ENCODE assay signal across 17 mouse cellular contexts in genomic region chr8:29531565-29531964, GRCm38 (mm10).
"Had no signal": no experiment of that assay in that cellular context is flagged by ENCODE, and none has a peak within 500 bp of the region (broad histone marks: within the 10 kb centered on the region; RNA-seq: fewer than 3 reads in every experiment).

No protein-coding gene starts in this region.

- H3K4me1 ChIP-seq: intestine, embryonic 15.5 days; midbrain, embryonic 12.5 days; midbrain, embryonic 15.5 days; neural tube, embryonic 12.5 days; stomach, embryonic 15.5 days had no signal

- H3K27ac ChIP-seq: intestine, embryonic 15.5 days; kidney, postnatal 0 days; left cerebral cortex, adult 2 months; liver, embryonic 14.5 days; macrophage; midbrain, embryonic 12.5 days; midbrain, embryonic 15.5 days; neural tube, embryonic 12.5 days; stomach, embryonic 15.5 days had no signal

- DNase-seq: layer of hippocampus, postnatal 36 days; liver, postnatal 0 days; lung, embryonic 14.5 days; retina, postnatal 1 day; right cerebral cortex, postnatal 25 days; spleen, adult 18-20 months; thymus, postnatal 25 days had no signal

- H3K4me3 ChIP-seq: intestine, embryonic 15.5 days; left cerebral cortex, adult 2 months; midbrain, embryonic 12.5 days; midbrain, embryonic 15.5 days; neural tube, embryonic 12.5 days; stomach, embryonic 15.5 days had no signal

- H3K9ac ChIP-seq: intestine, embryonic 15.5 days; liver, embryonic 14.5 days; liver, postnatal 0 days; lung, embryonic 14.5 days; midbrain, embryonic 12.5 days; midbrain, embryonic 15.5 days; neural tube, embryonic 12.5 days; stomach, embryonic 15.5 days had no signal

- H3K36me3 ChIP-seq: intestine, embryonic 15.5 days; midbrain, embryonic 12.5 days; midbrain, embryonic 15.5 days; neural tube, embryonic 12.5 days; stomach, embryonic 15.5 days had no signal

- ATAC-seq: intestine, embryonic 15.5 days; liver, postnatal 0 days; lung, postnatal 0 days; midbrain, embryonic 15.5 days had no signal

- H3K9me3 ChIP-seq: intestine, embryonic 15.5 days; midbrain, embryonic 12.5 days; midbrain, embryonic 15.5 days; neural tube, embryonic 12.5 days; stomach, embryonic 15.5 days had no signal

- H3K4me2 ChIP-seq: intestine, embryonic 15.5 days; lung, embryonic 14.5 days; midbrain, embryonic 12.5 days; midbrain, embryonic 15.5 days; neural tube, embryonic 12.5 days; stomach, embryonic 15.5 days had no signal

- H3K27me3 ChIP-seq: intestine, embryonic 15.5 days; midbrain, embryonic 12.5 days; midbrain, embryonic 15.5 days; neural tube, embryonic 12.5 days; stomach, embryonic 15.5 days had no signal
